Mouse (Mus musculus): ENCODE measurements around the gene Nav2. TPM values are rescaled to one million over a fixed set of nuclear protein-coding genes. Genes with fewer than 3 reads are reported as not detected.
A peak's percentile ranks its signal among the peaks of the same experiment; 100 is the strongest.

Gene Nav2
- polyA plus RNA-seq, 1 experiment = 21.9 TPM

DNA sequence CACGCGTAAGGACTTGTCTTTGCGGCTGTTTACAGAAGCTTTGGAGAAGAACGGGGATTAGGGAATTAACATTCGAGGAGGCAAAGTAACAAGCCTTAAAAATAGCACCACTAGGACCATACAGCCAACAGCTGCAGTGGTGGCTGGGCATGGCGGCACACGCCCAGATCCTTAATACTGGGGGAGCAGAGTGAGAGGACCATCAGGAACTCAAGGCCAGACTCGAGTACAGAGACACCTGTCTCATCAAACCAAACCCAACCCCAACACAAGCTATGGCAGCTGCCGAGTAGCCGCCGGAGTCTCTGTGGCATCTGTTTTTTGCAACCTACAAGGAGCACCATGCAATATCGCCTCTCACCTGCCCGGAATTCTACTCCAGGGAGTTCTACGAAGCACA, 33.4 kb upstream of the Nav2 start:
- Histone ChIP-seq H3K36me3 (ENCODE audit: control insufficient read depth, insufficient read depth) (peaks cover 58% of the 10 kb centered on the region), H3K4me2 (ENCODE audit: low read depth) (no peak overlapping the region), H3K27me3 (ENCODE audit: control insufficient read depth, insufficient read depth, insufficient read length) (no peaks in the 10 kb centered on the region), H3ac (ENCODE audit: control insufficient read depth, insufficient read length) (no peak overlapping the region), H3K4me3 (no peak overlapping the region), H3K79me2 (ENCODE audit: control insufficient read depth, insufficient read depth) (peaks cover 47% of the 10 kb centered on the region)
- peak; percentile 56 for TF ChIP-seq TCF12 (IDR thresholded peaks at IDR 0.05; ENCODE audit: insufficient read depth, poor library complexity, severe bottlenecking)
- TF ChIP-seq USF1 (IDR thresholded peaks at IDR 0.05; ENCODE audit: low read depth) = no peak
- peak; percentile 40 to 95 (median 89) for TF ChIP-seq MYOD1 (IDR thresholded peaks at IDR 0.05; ENCODE audit: control insufficient read depth in 1 of 3, insufficient read length in 2 of 3, low read depth in 2 of 3)
- TF ChIP-seq MYOG (IDR thresholded peaks at IDR 0.05; ENCODE audit: control insufficient read depth in 1 of 3, insufficient read depth in 1 of 3, insufficient read length in 2 of 3, low read depth in 2 of 3) = peak; percentile 72 to 97 (median 92)
- no peak for TF ChIP-seq REST (IDR thresholded peaks at IDR 0.05; ENCODE audit: insufficient read depth, insufficient read length)
- TF ChIP-seq E2F4 (IDR thresholded peaks at IDR 0.05; ENCODE audit: insufficient read depth) = no peak
- TF ChIP-seq SRF (IDR thresholded peaks at IDR 0.05; ENCODE audit: control insufficient read depth, insufficient read length, low read depth) = no peak
- no peak for TF ChIP-seq CEBPB (IDR thresholded peaks at IDR 0.05; ENCODE audit: insufficient read depth, poor library complexity, severe bottlenecking)
- TF ChIP-seq POLR2AphosphoS2 (IDR thresholded peaks at IDR 0.05; ENCODE audit: insufficient read length, low read depth) = peak; percentile 32
- peak; percentile 74 for TF ChIP-seq TCF3 (IDR thresholded peaks at IDR 0.05; ENCODE audit: insufficient read length, low read depth)
- TF ChIP-seq POLR2A (IDR thresholded peaks at IDR 0.05; ENCODE audit: insufficient read length, low read depth) = no peak

DNA sequence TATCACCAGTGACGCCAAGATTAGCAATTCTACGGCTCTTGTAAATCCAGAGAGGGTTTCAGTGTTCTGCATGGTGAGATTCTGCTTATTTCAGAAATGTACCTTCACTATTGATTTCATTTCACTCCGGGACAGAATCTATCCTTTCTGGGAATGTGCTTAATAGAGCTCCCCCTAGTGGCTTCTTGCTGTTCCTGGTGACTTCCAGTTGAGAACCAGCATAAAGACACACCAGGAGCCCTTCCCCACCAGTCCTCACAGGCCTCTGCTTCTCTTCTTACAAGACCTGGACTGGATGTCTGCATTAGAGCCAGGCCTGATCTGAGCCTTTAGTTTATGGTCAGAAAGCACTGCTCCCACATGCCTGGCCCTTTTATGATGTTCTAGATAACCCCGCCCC, 32.0 kb upstream of the Nav2 start:
- Histone ChIP-seq H3K79me2 (ENCODE audit: control insufficient read depth, insufficient read depth) (peaks cover 53% of the 10 kb centered on the region), H3K27me3 (ENCODE audit: control insufficient read depth, insufficient read depth, insufficient read length) (no peaks in the 10 kb centered on the region), H3K4me2 (ENCODE audit: low read depth) (peak overlapping the region; percentile 99), H3K36me3 (ENCODE audit: control insufficient read depth, insufficient read depth) (peaks cover 45% of the 10 kb centered on the region), H3ac (ENCODE audit: control insufficient read depth, insufficient read length) (no peak overlapping the region), H3K4me3 (peak overlapping the region; percentile 75)
- TF ChIP-seq POLR2AphosphoS2 (IDR thresholded peaks at IDR 0.05; ENCODE audit: insufficient read length, low read depth) (no peak), CEBPB (IDR thresholded peaks at IDR 0.05; ENCODE audit: insufficient read depth, poor library complexity, severe bottlenecking) (no peak), REST (IDR thresholded peaks at IDR 0.05; ENCODE audit: insufficient read depth, insufficient read length) (no peak), TCF3 (IDR thresholded peaks at IDR 0.05; ENCODE audit: insufficient read length, low read depth) (no peak), SRF (IDR thresholded peaks at IDR 0.05; ENCODE audit: control insufficient read depth, insufficient read length, low read depth) (no peak), USF1 (IDR thresholded peaks at IDR 0.05; ENCODE audit: low read depth) (no peak), MAX (IDR thresholded peaks at IDR 0.05; ENCODE audit: low read depth) (no peak), TCF12 (IDR thresholded peaks at IDR 0.05; ENCODE audit: insufficient read depth, poor library complexity, severe bottlenecking) (no peak), MYOG (IDR thresholded peaks at IDR 0.05; ENCODE audit: control insufficient read depth in 1 of 3, insufficient read depth in 1 of 3, insufficient read length in 2 of 3, low read depth in 2 of 3) (no peak), E2F4 (IDR thresholded peaks at IDR 0.05; ENCODE audit: insufficient read depth) (no peak), MYOD1 (IDR thresholded peaks at IDR 0.05; ENCODE audit: control insufficient read depth in 1 of 3, insufficient read length in 2 of 3, low read depth in 2 of 3) (no peak), POLR2A (IDR thresholded peaks at IDR 0.05; ENCODE audit: insufficient read length, low read depth) (no peak)

DNA sequence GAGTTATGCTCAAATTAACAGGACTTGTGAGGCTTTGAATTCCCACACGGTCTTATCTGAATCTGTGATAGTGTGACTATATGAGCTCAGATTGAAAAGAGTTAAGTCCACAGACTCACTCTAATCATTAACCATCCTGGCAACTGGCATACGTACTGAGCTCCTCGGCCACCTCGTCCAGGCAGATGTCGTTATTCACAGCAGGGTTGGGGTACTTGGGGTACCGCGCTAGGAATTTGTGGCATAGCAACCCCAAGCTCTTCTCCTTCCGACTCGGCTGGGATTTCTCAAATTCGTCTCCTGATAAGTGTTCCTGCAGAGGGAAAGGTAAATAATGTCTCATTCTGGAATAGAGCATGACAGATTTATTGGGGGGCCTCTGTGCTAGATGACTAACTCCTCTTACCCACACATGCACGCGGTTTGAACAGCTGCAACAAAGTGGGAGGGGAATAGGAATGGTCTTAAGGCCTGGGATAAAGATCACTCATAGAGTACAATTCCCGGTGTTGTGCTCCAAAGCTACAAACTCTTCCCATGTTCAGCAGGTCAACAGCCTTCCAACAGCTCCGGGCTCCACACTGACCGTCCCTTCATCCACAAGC, 30.6 kb upstream of the Nav2 start:
- H3K79me2 ChIP-seq (ENCODE audit: control insufficient read depth, insufficient read depth) = peaks cover 53% of the 10 kb centered on the region
- H3K27me3 ChIP-seq (ENCODE audit: control insufficient read depth, insufficient read depth, insufficient read length) = no peaks in the 10 kb centered on the region
- peaks cover 32% of the 10 kb centered on the region for H3K36me3 ChIP-seq (ENCODE audit: control insufficient read depth, insufficient read depth)
- H3ac ChIP-seq (ENCODE audit: control insufficient read depth, insufficient read length) = no peak overlapping the region
- H3K4me2 ChIP-seq (ENCODE audit: low read depth) = peak overlapping the region; percentile 99
- H3K4me3 ChIP-seq = peak overlapping the region; percentile 75
- peak in 2 of 3 experiments; percentile 63 to 86 for TF ChIP-seq MYOG (IDR thresholded peaks at IDR 0.05; ENCODE audit: control insufficient read depth in 1 of 3, insufficient read depth in 1 of 3, insufficient read length in 2 of 3, low read depth in 2 of 3)
- TF ChIP-seq POLR2AphosphoS2 (IDR thresholded peaks at IDR 0.05; ENCODE audit: insufficient read length, low read depth) = peak; percentile 65
- peak; percentile 46 to 93 (median 90) for TF ChIP-seq MYOD1 (IDR thresholded peaks at IDR 0.05; ENCODE audit: control insufficient read depth in 1 of 3, insufficient read length in 2 of 3, low read depth in 2 of 3)
- peak; percentile 22 for TF ChIP-seq TCF3 (IDR thresholded peaks at IDR 0.05; ENCODE audit: insufficient read length, low read depth)
- peak; percentile 80 for TF ChIP-seq TCF12 (IDR thresholded peaks at IDR 0.05; ENCODE audit: insufficient read depth, poor library complexity, severe bottlenecking)
- no peak for TF ChIP-seq USF1 (IDR thresholded peaks at IDR 0.05; ENCODE audit: low read depth)
- no peak for TF ChIP-seq MAX (IDR thresholded peaks at IDR 0.05; ENCODE audit: low read depth)
- no peak for TF ChIP-seq REST (IDR thresholded peaks at IDR 0.05; ENCODE audit: insufficient read depth, insufficient read length)
- TF ChIP-seq POLR2A (IDR thresholded peaks at IDR 0.05; ENCODE audit: insufficient read length, low read depth) = peak; percentile 42

DNA sequence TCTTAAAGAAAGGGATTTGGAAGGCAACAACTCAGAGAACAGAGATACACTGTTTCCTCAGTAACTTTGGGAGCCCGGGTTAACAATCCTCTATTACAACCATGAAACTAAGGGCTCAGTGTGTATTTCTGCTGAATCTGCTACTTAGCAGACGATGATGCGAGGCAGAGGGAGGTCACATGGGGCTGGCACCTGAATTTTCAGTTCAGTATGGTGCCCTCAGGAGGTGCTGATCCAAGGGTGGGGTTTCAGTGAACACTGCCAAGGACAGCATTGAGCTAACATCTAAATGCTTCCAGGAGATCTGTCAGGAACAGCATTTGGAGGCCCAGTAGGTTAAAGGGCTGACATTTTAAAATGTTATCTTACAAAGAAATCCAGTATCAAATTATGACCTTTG, 28.9 kb upstream of the Nav2 start:
- H3K4me2 ChIP-seq (ENCODE audit: low read depth) = peak overlapping the region; percentile 99
- peaks cover 25% of the 10 kb centered on the region for H3K36me3 ChIP-seq (ENCODE audit: control insufficient read depth, insufficient read depth)
- no peaks in the 10 kb centered on the region for H3K27me3 ChIP-seq (ENCODE audit: control insufficient read depth, insufficient read depth, insufficient read length)
- peak overlapping the region; percentile 75 for H3K4me3 ChIP-seq
- peaks cover 49% of the 10 kb centered on the region for H3K79me2 ChIP-seq (ENCODE audit: control insufficient read depth, insufficient read depth)
- TF ChIP-seq CEBPB (IDR thresholded peaks at IDR 0.05; ENCODE audit: insufficient read depth, poor library complexity, severe bottlenecking) = no peak
- peak; percentile 76 for TF ChIP-seq USF1 (IDR thresholded peaks at IDR 0.05; ENCODE audit: low read depth)
- no peak overlapping the region for H3ac ChIP-seq (ENCODE audit: control insufficient read depth, insufficient read length)
